In genomic region chr4:55338905-55339304, GRCm38 (mm10) we compare ENCODE assay signal across 24 mouse cellular contexts. TPM values are rescaled to one million over a fixed set of nuclear protein-coding genes. Genes with fewer than 3 reads are reported as not detected.
A peak's percentile ranks its signal among the peaks of the same experiment; 100 is the strongest.
DNase-seq lines count a peak whose midpoint lies in the region; ATAC-seq and TF ChIP-seq lines count a peak whose summit lies in the region.
"Had no signal": no experiment of that assay in that cellular context is flagged by ENCODE, and none has a peak within 500 bp of the region (broad histone marks: within the 10 kb centered on the region; RNA-seq: fewer than 3 reads in every experiment).

No protein-coding gene starts in this region.

- TF ChIP-seq POLR2A in liver, adult 2 months (IDR thresholded peaks at IDR 0.05; ENCODE audit: extremely low read depth, insufficient read depth, low read length) = no peak
- TF ChIP-seq POLR2A in kidney, adult 2 months (IDR thresholded peaks at IDR 0.05; ENCODE audit: low read depth, low read length) = no peak

- no peaks in the 10 kb centered on the region for H3K36me3 ChIP-seq in liver, adult 2 months (ENCODE audit: control insufficient read depth, insufficient read depth, low read length)
- H3K36me3 ChIP-seq in liver, embryonic 14.5 days (replicated peaks; ENCODE audit: control insufficient read depth, insufficient read depth, low read depth) = no peaks in the 10 kb centered on the region
- no peaks in the 10 kb centered on the region for H3K36me3 ChIP-seq in liver, postnatal 0 days (replicated peaks; ENCODE audit: insufficient read depth, low read length)
- H3K36me3 ChIP-seq in kidney, adult 2 months (ENCODE audit: control insufficient read depth, insufficient read depth, low read length) = no peaks in the 10 kb centered on the region
- H3K36me3 ChIP-seq: heart, embryonic 12.5 days; heart, embryonic 15.5 days had no signal

- H3K9ac ChIP-seq in liver, adult 2 months (ENCODE audit: low read depth, low read length) = no peak overlapping the region
- H3K9ac ChIP-seq in liver, embryonic 14.5 days (replicated peaks) = peak overlapping the region; percentile 40; the same call in 1 of the 2 replicates
- H3K9ac ChIP-seq in liver, postnatal 0 days (replicated peaks) = no peak overlapping the region
- H3K9ac ChIP-seq: forebrain, postnatal 0 days; heart, embryonic 12.5 days; heart, embryonic 15.5 days; hindbrain, embryonic 14.5 days had no signal

- TF ChIP-seq EP300 in liver, embryonic 14.5 days (IDR thresholded peaks at IDR 0.05; ENCODE audit: low read depth) = peak; percentile 61
- peak; percentile 69 for TF ChIP-seq EP300 in liver, postnatal 0 days (IDR thresholded peaks at IDR 0.05; ENCODE audit: low read depth)

- H3K4me1 ChIP-seq in liver, adult 2 months (ENCODE audit: control insufficient read depth, insufficient read depth, low read length) = peaks cover 4% of the 10 kb centered on the region; the same call in 1 of the 2 replicates
- peaks cover 15 to 22% of the 10 kb centered on the region in 2 experiments for H3K4me1 ChIP-seq in liver, embryonic 14.5 days (replicated peaks; ENCODE audit: control insufficient read depth in 2 of 2, insufficient read depth in 2 of 2, low read length in 1 of 2)
- peaks cover 16% of the 10 kb centered on the region for H3K4me1 ChIP-seq in liver, postnatal 0 days (ENCODE audit: insufficient read depth)
- no peaks in the 10 kb centered on the region for H3K4me1 ChIP-seq in kidney, adult 2 months (ENCODE audit: control insufficient read depth, insufficient read depth, low read length)
- H3K4me1 ChIP-seq: heart, embryonic 12.5 days; heart, embryonic 15.5 days had no signal

- H3K27ac ChIP-seq in liver, adult 2 months (replicated peaks; ENCODE audit: insufficient read depth, low read depth, low read length) = peak overlapping the region; percentile 67; the same call in 1 of the 2 replicates
- no peak overlapping the region; the same call in 1 of the 2 replicates for H3K27ac ChIP-seq in liver, embryonic 14.5 days
- H3K27ac ChIP-seq in liver, postnatal 0 days (ENCODE audit: low read depth) = peak overlapping the region; percentile 46
- no peak overlapping the region for H3K27ac ChIP-seq in kidney, adult 2 months (ENCODE audit: insufficient read depth, low read depth, low read length)
- H3K27ac ChIP-seq: gastrocnemius, adult 2 months; heart, embryonic 15.5 days; hindbrain, embryonic 14.5 days; hindbrain, postnatal 0 days had no signal

- peak; percentile 13 for DNase-seq in heart, adult 11 months
- DNase-seq in heart, postnatal 36 days = no peak
- DNase-seq in liver, adult 2 months (ENCODE audit: extremely low read depth, low read depth, low spot score) = peak; percentile 62
- peak in 1 of 3 experiments; percentile 47 for DNase-seq in liver, embryonic 14.5 days (ENCODE audit: low read depth in 3 of 3, low spot score in 3 of 3)
- no peak for DNase-seq in liver, postnatal 0 days
- no peak for DNase-seq in cerebellum, adult 11-12 months
- DNase-seq in adrenal gland, adult 8-10 months = no peak
- no peak for DNase-seq in kidney, adult 2 months
- DNase-seq: adrenal gland, postnatal 14 days; cerebellum, adult 18-20 months; cerebellum, adult 9-10 months; cerebellum, postnatal 14 days; forebrain, postnatal 0 days; gastrocnemius, adult 2 months; gastrocnemius, postnatal 14 days; heart, adult 18-20 months; heart, postnatal 10 days; heart, postnatal 4 days had no signal

- H3K4me3 ChIP-seq in liver, adult 2 months (ENCODE audit: insufficient read depth, low read depth, low read length) = no peak overlapping the region
- H3K4me3 ChIP-seq in liver, embryonic 14.5 days (ENCODE audit: insufficient read depth in 1 of 2, low read depth in 2 of 2, low read length in 2 of 2) = no peak overlapping the region
- H3K4me3 ChIP-seq in liver, postnatal 0 days (ENCODE audit: low read depth, low read length) = no peak overlapping the region
- no peak overlapping the region for H3K4me3 ChIP-seq in kidney, adult 2 months (ENCODE audit: insufficient read depth, low read depth, low read length)
- H3K4me3 ChIP-seq: gastrocnemius, adult 2 months; heart, embryonic 12.5 days; heart, embryonic 15.5 days had no signal

- H3K27me3 ChIP-seq in liver, adult 2 months (ENCODE audit: control insufficient read depth, insufficient read depth, low read length) = no peaks in the 10 kb centered on the region
- no peaks in the 10 kb centered on the region for H3K27me3 ChIP-seq in liver, embryonic 14.5 days (ENCODE audit: control insufficient read depth, insufficient read depth, low read length)
- H3K27me3 ChIP-seq in liver, postnatal 0 days (ENCODE audit: insufficient read depth, low read length) = no peaks in the 10 kb centered on the region
- no peaks in the 10 kb centered on the region for H3K27me3 ChIP-seq in kidney, adult 2 months (replicated peaks; ENCODE audit: control insufficient read depth, insufficient read depth, low read length)
- H3K27me3 ChIP-seq: heart, embryonic 12.5 days; heart, embryonic 15.5 days; Patski had no signal

- no peaks in the 10 kb centered on the region for H3K9me3 ChIP-seq in liver, embryonic 14.5 days (ENCODE audit: control insufficient read depth, low read length)
- no peaks in the 10 kb centered on the region for H3K9me3 ChIP-seq in liver, postnatal 0 days (ENCODE audit: low read length)
- H3K9me3 ChIP-seq: heart, embryonic 12.5 days; heart, embryonic 15.5 days had no signal

- intact Hi-C loops in heart, postnatal 36 days (cut with DNase I) = no loop called here

- no peak overlapping the region for H3K4me2 ChIP-seq in liver, embryonic 14.5 days (ENCODE audit: low read depth)
- H3K4me2 ChIP-seq in liver, postnatal 0 days (ENCODE audit: low read depth, low read length) = 0 out of 2 replicates have a peak overlapping the region, but pooled peaks have one; percentile 11
- H3K4me2 ChIP-seq: heart, embryonic 12.5 days; heart, embryonic 15.5 days; hindbrain, embryonic 14.5 days had no signal

- WGBS in liver, adult 2 months = 3% methylated on average over 1 of the region's 1 CpGs
- WGBS in liver, embryonic 14.5 days (ENCODE audit: insufficient replicate concordance) = 19% methylated on average over 1 of the region's 1 CpGs
- 62% methylated on average over 1 of the region's 1 CpGs for WGBS in liver, postnatal 0 days (ENCODE audit: insufficient replicate concordance)
- WGBS in kidney, adult 2 months = 79% methylated on average over 1 of the region's 1 CpGs

- no peaks in the 10 kb centered on the region for H3K79me2 ChIP-seq in liver, adult 2 months (ENCODE audit: control insufficient read depth, insufficient read depth, low read length)

- TF ChIP-seq CTCF in liver, adult 2 months (IDR thresholded peaks at IDR 0.05; ENCODE audit: low read depth, low read length) = no peak
- TF ChIP-seq CTCF in liver, embryonic 14.5 days (IDR thresholded peaks at IDR 0.05; ENCODE audit: low read depth) = no peak
- no peak for TF ChIP-seq CTCF in liver, postnatal 0 days (IDR thresholded peaks at IDR 0.05; ENCODE audit: low read depth)
- no peak for TF ChIP-seq CTCF in kidney, adult 2 months (conservative IDR thresholded peaks at IDR 0.05; ENCODE audit: insufficient read depth, insufficient read length, low read depth, low read length)

- peak; percentile 53 for ATAC-seq in liver, embryonic 14.5 days (ENCODE audit: insufficient read depth)
- 0 out of 2 replicates have a peak, but pooled peaks have one; percentile 37 for ATAC-seq in liver, postnatal 0 days
- ATAC-seq: forebrain, embryonic 14.5 days; forebrain, postnatal 0 days; hindbrain, postnatal 0 days; Patski had no signal

RNA-seq across cellular contexts. Expression of gene Rad23b, which starts 10.9 kb away (rescaled TPM):
- total RNA-seq in heart, postnatal 36 days (2021) = 100 to 1,000 TPM; 109 to 118 TPM
- 99.7 and 101 TPM in 2 replicates for total RNA-seq in liver, adult 2 months (2014; rRNA removed)
- 250 and 257 TPM in 2 replicates for polyA plus RNA-seq in liver, adult 2 months (2012; rRNA removed)
- 36.5 and 49.2 TPM in 2 replicates for polyA plus RNA-seq in liver, embryonic 14.5 days (2012; rRNA removed)
- 36.3 and 37.3 TPM in 2 replicates for polyA plus RNA-seq in liver, embryonic 14.5 days (2014; fragmentation: Nextera tagmentation; extraction: Ambion mirVana)
- polyA plus RNA-seq in liver, postnatal 0 days (2015; fragmentation: Nextera tagmentation; extraction: Ambion mirVana) = 39.9 and 48.0 TPM in 2 replicates
- 100 to 1,000 TPM; 124 to 153 (median 132) TPM for total RNA-seq in adrenal gland, adult 8-10 months (2022)
- 140 and 202 TPM in 2 replicates for polyA plus RNA-seq in kidney, adult 2 months (2012; rRNA removed)

Comparison
In these comparisons a context has a peak if more than half of its experiments do, and no peak if none do; other contexts are left out.
1. DNase-seq: peak in heart, adult 11 months (single experiment) and liver, adult 2 months (single experiment); none in heart, postnatal 36 days (0 of 2), liver, postnatal 0 days (single experiment), cerebellum, adult 11-12 months (single experiment), adrenal gland, adult 8-10 months (single experiment) and kidney, adult 2 months (single experiment).
2. H3K27ac ChIP-seq: peak in liver, adult 2 months (single experiment) and liver, postnatal 0 days (single experiment); none in liver, embryonic 14.5 days (single experiment) and kidney, adult 2 months (single experiment).